Mouse (Mus musculus): ENCODE measurements around the gene Spp2.

- TF ChIP-seq CTCF (IDR thresholded peaks at IDR 0.05; ENCODE audit: control insufficient read depth, insufficient read depth, insufficient replicate concordance, low read depth, low read length) (no peak), POLR2A (IDR thresholded peaks at IDR 0.05; ENCODE audit: control insufficient read depth, low read depth, low read length) (no peak)
Measured at GRCm38 (mm10) chr1:88446270-88447030, 39.7 kb downstream of the Spp2 start.
